Mouse (Mus musculus): ENCODE measurements around the gene Tlr6.

DNA sequence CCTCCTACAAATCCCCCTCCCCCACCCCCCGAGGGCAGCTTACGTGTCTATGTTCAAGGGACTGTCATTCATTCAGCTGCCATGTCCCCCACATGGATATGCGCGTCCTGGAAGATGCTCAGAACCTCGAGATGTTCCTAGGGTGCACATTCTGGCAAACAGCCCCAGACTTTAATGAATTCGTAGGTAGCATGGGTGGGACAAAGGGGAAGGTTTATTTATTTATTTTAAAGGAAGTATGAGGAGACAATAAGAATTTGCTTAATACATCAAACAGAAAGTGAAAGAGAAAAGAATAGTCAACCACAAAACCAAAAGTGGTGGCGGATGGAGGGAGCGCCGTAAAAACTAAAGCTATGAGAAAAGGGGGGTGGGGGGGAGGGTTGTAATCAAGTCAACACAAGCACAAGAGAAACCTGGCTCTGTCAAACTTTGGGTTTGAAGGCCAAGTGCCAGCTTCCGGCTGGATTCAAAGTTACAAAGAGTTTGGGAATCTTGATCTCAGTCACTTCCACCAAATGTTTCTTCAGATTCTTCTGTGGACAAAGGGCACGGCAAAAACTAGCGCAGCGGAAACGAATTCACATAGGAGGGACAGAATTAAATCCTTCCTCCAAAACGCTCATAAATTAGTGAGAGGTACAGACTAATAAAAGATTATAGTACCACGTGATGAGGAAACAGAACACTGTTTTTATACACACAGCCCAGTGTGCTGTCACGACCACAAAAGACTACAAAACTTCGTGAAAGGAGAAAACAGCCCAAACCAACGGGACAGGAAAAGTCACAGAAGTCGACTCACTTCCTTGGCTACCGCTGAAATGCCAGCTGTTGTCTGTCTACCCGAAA, 680 bp downstream of the Tlr6 start:
- TF ChIP-seq POLR2A (IDR thresholded peaks at IDR 0.05; ENCODE audit: borderline replicate concordance, extremely low read depth, low read depth, low read length) (no peak), CTCF (IDR thresholded peaks at IDR 0.05; ENCODE audit: insufficient read depth, low read length) (no peak)
